Mouse (Mus musculus) midbrain, postnatal 0 days (tissue): Measurements from ENCODE around the gene Chst10. TPM values are rescaled to one million over a fixed set of nuclear protein-coding genes. Genes with fewer than 3 reads are reported as not detected.

ENCODE experiments used
- ATAC-seq: fragments of 200-750 bp; cut with Nextera tagmentation; 2 replicates; pipeline ENCODE4 v1.8.0; 2017; ENCODE audit warnings: moderate number of reproducible peaks, mild to moderate bottlenecking, moderate TSS enrichment, moderate library complexity; ENCODE audit not compliant: low FRiP score
- DNase-seq: peaks from one replicate; pipeline ENCODE4 v3.0.0-alpha.2; 2015; ENCODE audit warnings: low spot score
- H3K27ac ChIP-seq: fragments of 300-500 bp; sonication (generic); 2 replicates; pipeline ENCODE4 v1.5.1; 2014; ENCODE audit warnings: low read depth, mild to moderate bottlenecking, low read length, mixed read lengths
- H3K27me3 ChIP-seq: fragments of 300-500 bp; sonication (generic); 2 replicates; pipeline ENCODE4 v1.6.1; 2014; ENCODE audit warnings: low read length, control low read depth, mixed read lengths; ENCODE audit not compliant: insufficient read depth
- H3K36me3 ChIP-seq: fragments of 300-500 bp; sonication (generic); 2 replicates; pipeline ENCODE4 v1.6.1; 2014; ENCODE audit warnings: low read length, control low read depth, mixed read lengths; ENCODE audit not compliant: insufficient read depth
- H3K4me1 ChIP-seq: fragments of 300-500 bp; sonication (generic); 2 replicates; pipeline ENCODE4 v1.6.1; 2014; ENCODE audit warnings: mild to moderate bottlenecking, control low read depth, antibody characterized with exemption, low read length, mixed read lengths; ENCODE audit not compliant: insufficient read depth
- H3K4me2 ChIP-seq: fragments of 300-500 bp; sonication (generic); 2 replicates; pipeline ENCODE4 v1.6.1; 2014; ENCODE audit warnings: low read depth, mild to moderate bottlenecking, low read length, mixed read lengths; ENCODE audit not compliant: poor library complexity, severe bottlenecking
- H3K4me3 ChIP-seq: fragments of 300-500 bp; sonication (generic); 2 replicates; pipeline ENCODE4 v1.5.1; 2014; ENCODE audit warnings: low read depth, mild to moderate bottlenecking, low read length, moderate library complexity
- H3K9ac ChIP-seq: fragments of 300-500 bp; sonication (generic); replicated peaks from 2 replicates; pipeline ENCODE4 v1.6.1; 2014; ENCODE audit warnings: mild to moderate bottlenecking, low read length, moderate library complexity, mixed read lengths; ENCODE audit not compliant: poor library complexity, severe bottlenecking
- H3K9me3 ChIP-seq: fragments of 300-500 bp; sonication (generic); 2 replicates; pipeline ENCODE4 v1.6.1; 2016; ENCODE audit warnings: low read length, control low read depth
- CTCF ChIP-seq: IDR thresholded peaks from 2 replicates; pipeline ENCODE4 v1.5.1; 2016; ENCODE audit warnings: antibody characterized with exemption, mild to moderate bottlenecking
- WGBS: fragments of 180-500 bp; shearing (Covaris S2); extraction: QIAGEN DNeasy Blood & Tissue Kit; methylation state at CpG from one replicate; pipeline ENCODE4 v1.1.7; 2014; 5-methylcytosine and 5-hydroxymethylcytosine counted together
- polyA plus RNA-seq: library from polyadenylated mRNA; unstranded; fragments of >200 nt; fragmentation: Nextera tagmentation; extraction: Ambion mirVana; gene quantifications from 2 replicates; pipeline ENCODE4 v1.2.1, GENCODE M21; 2015
- total RNA-seq: library from RNA; depleted of rRNA; stranded (reverse); fragments of >200 nt; gene quantifications from 2 replicates; pipeline ENCODE4 v1.2.3, GENCODE M21; 2014; rRNA removed

Gene Chst10
- total and polyA plus RNA-seq, 2 experiments from 2014 or later, result 68.9 to 88.5 TPM

DNA sequence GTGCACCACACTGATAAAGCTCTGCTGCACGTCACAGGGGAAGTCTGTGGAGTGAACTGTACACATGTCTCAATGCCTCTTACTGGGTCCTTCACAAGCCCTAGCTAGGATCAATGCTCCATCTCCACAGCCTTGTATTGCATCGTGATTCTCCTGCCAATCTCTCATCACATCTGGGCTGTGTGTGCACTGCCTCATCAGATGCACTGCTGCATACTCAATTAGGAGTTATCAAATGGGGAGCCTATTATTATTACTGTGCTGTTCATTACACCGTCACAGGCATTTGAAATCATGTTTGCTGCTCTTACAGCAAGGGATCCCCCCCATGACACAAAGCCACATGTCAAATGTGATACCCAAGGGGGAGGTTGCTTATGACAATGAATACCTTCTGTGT, 80.3 kb downstream of the Chst10 start:
- no peaks in the 10 kb centered on the region for H3K9me3 ChIP-seq
- no peak overlapping the region for H3K4me2 ChIP-seq
- ATAC-seq (no peak), DNase-seq (no peak)
- H3K27me3 ChIP-seq, result no peaks in the 10 kb centered on the region
- no peak for TF ChIP-seq CTCF
- H3K4me3 ChIP-seq, result no peak overlapping the region
- WGBS, result 57% methylated on average over 3 of the region's 3 CpGs
- no peak overlapping the region for H3K9ac ChIP-seq
- peaks cover 16% of the 10 kb centered on the region for H3K36me3 ChIP-seq
- H3K4me1 ChIP-seq, result no peaks in the 10 kb centered on the region
- no peak overlapping the region for H3K27ac ChIP-seq

DNA sequence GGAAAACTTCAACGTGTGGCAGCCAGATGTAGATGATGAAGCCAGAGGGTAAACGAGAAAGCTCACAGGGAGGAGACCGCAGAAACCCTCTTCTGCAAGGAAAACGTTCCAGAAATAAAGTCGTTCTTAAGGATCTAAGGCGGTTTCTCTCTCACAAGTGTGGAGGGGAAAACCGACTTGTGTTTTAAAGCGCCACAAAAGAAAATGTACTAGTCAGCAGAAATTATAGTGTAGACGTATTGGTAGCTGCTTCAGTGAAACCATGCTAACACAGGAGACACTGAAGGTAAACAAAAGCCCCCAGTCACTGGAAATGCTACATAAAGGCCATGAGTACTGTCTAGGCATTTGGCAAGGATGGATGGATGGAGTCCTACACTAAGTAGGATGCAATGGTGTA, 80.7 kb downstream of the Chst10 start:
- Histone ChIP-seq H3K9me3 (no peaks in the 10 kb centered on the region), H3K27ac (0 out of 2 replicates have a peak overlapping the region, but pooled peaks have one; percentile 12), H3K4me3 (no peak overlapping the region), H3K9ac (no peak overlapping the region), H3K36me3 (peaks cover 17% of the 10 kb centered on the region), H3K27me3 (no peaks in the 10 kb centered on the region), H3K4me1 (no peaks in the 10 kb centered on the region), H3K4me2 (no peak overlapping the region)
- TF ChIP-seq CTCF, result no peak
- ATAC-seq, result no peak
- WGBS, result 75% methylated on average over 9 of the region's 9 CpGs
- DNase-seq, result no peak

DNA sequence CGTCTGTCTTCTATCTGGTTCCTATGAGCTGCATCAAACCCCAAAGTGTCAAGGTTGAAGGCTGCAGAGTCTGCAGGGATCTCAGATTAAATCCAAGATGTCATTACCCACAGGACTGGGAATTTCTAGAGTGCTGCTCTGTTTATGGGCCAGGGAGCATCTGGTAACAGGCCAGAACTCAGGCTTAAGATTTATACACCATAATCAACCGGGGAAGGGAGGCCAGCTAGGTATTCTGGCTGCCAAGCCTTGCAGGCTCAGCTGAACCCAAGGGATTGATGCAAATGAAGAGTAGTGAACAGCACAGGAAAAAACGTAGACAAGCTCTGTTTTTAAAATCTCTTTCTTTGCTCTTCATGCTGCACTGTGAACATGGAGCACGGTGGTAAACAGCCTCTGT, 81.7 kb downstream of the Chst10 start:
- Histone ChIP-seq H3K4me2 (no peak overlapping the region), H3K4me3 (no peak overlapping the region), H3K36me3 (peaks cover 26% of the 10 kb centered on the region), H3K9me3 (no peaks in the 10 kb centered on the region), H3K27ac (peak overlapping the region; percentile 32; the same call in 1 of the 2 replicates), H3K9ac (no peak overlapping the region; the same call in 1 of the 2 replicates), H3K4me1 (no peaks in the 10 kb centered on the region), H3K27me3 (no peaks in the 10 kb centered on the region)
- 41% methylated on average over 4 of the region's 4 CpGs for WGBS
- DNase-seq (peak; percentile 57), ATAC-seq (no peak)
- no peak for TF ChIP-seq CTCF

Other genes starting within 250 kb of the Chst10 start
- 61.2 and 65.0 TPM in 2 replicates for gene Aff3, start 233.2 kb downstream of the Chst10 start, total RNA-seq
- 16.5 and 20.6 TPM in 2 replicates for gene Aff3, start 233.2 kb downstream of the Chst10 start, polyA plus RNA-seq
- gene Lonrf2, start 61.5 kb downstream of the Chst10 start, total RNA-seq, result 155 and 183 TPM in 2 replicates
- 24.2 and 28.8 TPM in 2 replicates for gene Lonrf2, start 61.5 kb downstream of the Chst10 start, polyA plus RNA-seq
- gene Nms, start 41.0 kb upstream of the Chst10 start, total RNA-seq, result 0.33 TPM in 1 of 2 replicates, not detected in the other
- gene Nms, start 41.0 kb upstream of the Chst10 start, polyA plus RNA-seq, result 0.57 and 0.63 TPM in 2 replicates
- 34.1 and 45.0 TPM in 2 replicates for gene Pdcl3, start 87.4 kb upstream of the Chst10 start, total RNA-seq
- 144 and 146 TPM in 2 replicates for gene Pdcl3, start 87.4 kb upstream of the Chst10 start, polyA plus RNA-seq